Mouse (Mus musculus) ES-E14 (cell line): ENCODE measurements around the gene Dcaf11. TPM values are rescaled to one million over a fixed set of nuclear protein-coding genes. Genes with fewer than 3 reads are reported as not detected.

ENCODE experiments used
- DNase-seq: peaks from one replicate; pipeline ENCODE4 v3.0.0-alpha.2; 2013; ENCODE audit warnings: low read depth, low spot score
- H3K27ac ChIP-seq: 2 replicates; pipeline ENCODE4 v1.5.1; 2012; ENCODE audit warnings: low read depth, mild to moderate bottlenecking, low read length, moderate library complexity, mixed read lengths; ENCODE audit not compliant: poor library complexity, insufficient read depth, severe bottlenecking
- H3K36me3 ChIP-seq: 2 replicates; pipeline ENCODE4 v1.6.1; 2012; ENCODE audit warnings: mild to moderate bottlenecking, low read length, moderate library complexity, mixed read lengths; ENCODE audit not compliant: control insufficient read depth, poor library complexity, insufficient read depth, severe bottlenecking
- H3K4me1 ChIP-seq, 2 experiments: fragments of 150-350 bp in 1 of 2; sonication (generic) in 1 of 2; 2 replicates each; pipeline ENCODE4 v1.6.1; 2012; ENCODE audit warnings: low read length in 2 of 2, mild to moderate bottlenecking in 1 of 2, mixed read lengths in 1 of 2; ENCODE audit not compliant: control insufficient read depth in 2 of 2, insufficient read depth in 2 of 2, poor library complexity in 1 of 2
- H3K4me3 ChIP-seq, 2 experiments: fragments of 150-350 bp in 1 of 2; sonication (generic) in 1 of 2; 2 replicates each; pipeline ENCODE4 v1.5.1; 2012; ENCODE audit warnings: low read length in 2 of 2, low read depth in 1 of 2, mild to moderate bottlenecking in 1 of 2, mixed read lengths in 1 of 2; ENCODE audit not compliant: insufficient read depth in 1 of 2, poor library complexity in 1 of 2, severe bottlenecking in 1 of 2
- H3K9ac ChIP-seq: 2 replicates; pipeline ENCODE4 v1.6.1; 2012; ENCODE audit warnings: low read depth, mild to moderate bottlenecking, low read length, mixed read lengths; ENCODE audit not compliant: poor library complexity, insufficient read depth, severe bottlenecking
- H3K9me3 ChIP-seq: fragments of 150-350 bp; sonication (generic); 2 replicates; pipeline ENCODE4 v1.6.1; 2012; ENCODE audit warnings: low read depth, mild to moderate bottlenecking, low read length; ENCODE audit not compliant: control insufficient read depth, insufficient read depth
- CHD2 ChIP-seq: IDR thresholded peaks from 2 replicates; pipeline ENCODE4 v1.6.1; 2014; ENCODE audit warnings: mild to moderate bottlenecking, low read depth, low read length, inconsistent platforms
- HCFC1 ChIP-seq: IDR thresholded peaks from 2 replicates; pipeline ENCODE4 v1.6.1; 2012; ENCODE audit warnings: low read length, inconsistent platforms, borderline replicate concordance; ENCODE audit not compliant: insufficient read depth
- MAFK ChIP-seq: IDR thresholded peaks from 2 replicates; pipeline ENCODE4 v1.6.1; 2014; ENCODE audit warnings: mild to moderate bottlenecking, low read depth, low read length, inconsistent platforms; ENCODE audit not compliant: insufficient read depth
- ZC3H11A ChIP-seq: IDR thresholded peaks from 2 replicates; pipeline ENCODE4 v1.6.1; 2012; ENCODE audit warnings: low read depth, mild to moderate bottlenecking, inconsistent platforms, low read length, borderline replicate concordance
- ZNF384 ChIP-seq: IDR thresholded peaks from 2 replicates; pipeline ENCODE4 v1.6.1; 2012; ENCODE audit warnings: low read depth, low read length, inconsistent platforms
- in situ Hi-C, 2 experiments: fragments of 600-800 bp; cut with MboI; formaldehyde crosslinking; loops; one replicate each; pipeline ENCODE4 v1.15.1; 2025; ENCODE audit warnings: low sequenced_read_pairs in 2 of 2, inconsistent platforms in 1 of 2; ENCODE audit not compliant: unreplicated experiment in 2 of 2
- total RNA-seq: library from RNA; depleted of rRNA; stranded (reverse); fragments of 300-350 nt; gene quantifications from 2 replicates; pipeline ENCODE4 v1.2.3, GENCODE M21; 2012

Gene Dcaf11
- total RNA-seq, 1 experiment = 17.5 TPM

DNA sequence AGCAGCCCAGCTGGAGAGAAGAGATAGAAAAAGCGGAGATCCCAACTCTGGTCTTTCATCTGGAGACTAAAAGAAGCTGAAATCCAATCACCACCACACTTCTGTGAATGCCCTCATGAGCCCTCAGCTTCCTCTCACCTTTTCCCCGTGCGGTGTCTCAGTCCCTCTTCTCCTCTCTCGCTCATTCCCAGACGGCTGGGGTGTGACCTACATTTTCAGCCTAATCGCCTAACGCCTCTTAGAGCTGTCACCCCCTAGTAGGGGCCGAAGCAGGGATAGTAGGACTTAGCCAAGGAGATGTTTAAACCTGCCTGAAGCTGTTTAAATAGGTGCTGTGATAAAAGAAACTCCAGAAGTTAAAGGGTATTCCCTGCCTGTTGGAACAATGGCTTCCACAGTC lies 35.0 kb upstream of the Dcaf11 start, which contains the start of gene Nrl:
Nrl (minus strand) TSS at position 197 of the 400 bp plus-strand sequence.
- H3K4me1 ChIP-seq = peaks cover 3 to 4% of the 10 kb centered on the region in 2 experiments; a peak in 3 of 4 replicates
- no peak within 1 kb of the TSS for H3K27ac ChIP-seq
- H3K36me3 ChIP-seq = no peaks in the 10 kb centered on the region
- no peak for DNase-seq
- H3K9ac ChIP-seq = no peak within 1 kb of the TSS
- TF ChIP-seq ZNF384 = no peak
- no peak for TF ChIP-seq ZC3H11A
- TF ChIP-seq HCFC1 = no peak
- TF ChIP-seq CHD2 = no peak
- TF ChIP-seq MAFK = no peak
- H3K9me3 ChIP-seq = no peaks in the 10 kb centered on the region
- in situ Hi-C loops = no loop called here
- H3K4me3 ChIP-seq = no peak within 1 kb of the TSS

DNA sequence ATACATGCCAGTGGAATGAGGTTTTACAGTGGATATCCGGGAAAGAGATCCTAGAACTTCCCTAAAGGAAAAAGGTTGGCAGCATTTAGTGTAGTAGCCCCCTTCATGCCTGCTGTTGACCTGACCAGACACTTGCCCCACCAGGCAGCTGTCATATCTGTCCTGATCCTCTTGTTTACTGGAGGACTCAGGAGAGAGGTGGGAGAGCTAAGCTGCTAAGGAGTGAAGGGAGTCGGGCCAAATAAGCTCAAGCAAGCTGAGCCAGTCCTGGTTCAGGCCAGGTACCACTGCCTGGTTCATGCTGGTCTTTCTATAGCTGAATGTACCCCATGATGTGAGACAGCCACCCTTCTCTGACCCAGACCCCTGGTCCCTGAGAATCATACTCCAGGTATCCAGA lies 33.1 kb upstream of the Dcaf11 start:
- no peaks in the 10 kb centered on the region for H3K36me3 ChIP-seq

DNA sequence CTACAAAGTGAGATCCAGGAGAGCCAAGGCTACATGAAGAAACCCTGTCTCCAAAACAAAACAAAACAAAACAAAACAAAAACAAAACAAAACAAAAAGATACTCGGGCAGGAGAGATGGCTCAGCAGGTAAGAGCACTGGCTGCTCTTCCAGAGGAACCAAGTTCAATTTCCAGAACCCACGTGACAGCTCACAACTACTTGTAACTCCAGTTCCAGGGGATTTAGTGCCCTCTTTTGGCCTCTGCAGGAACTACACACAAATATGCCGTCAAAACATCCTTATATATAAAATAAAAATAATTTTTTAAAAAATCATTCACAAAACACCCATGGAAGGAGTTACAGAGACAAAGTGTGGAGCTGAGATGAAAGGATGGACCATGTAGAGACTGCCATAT lies 31.9 kb upstream of the Dcaf11 start:
- Histone ChIP-seq H3K4me1 (no peaks in the 10 kb centered on the region), H3K4me3 (no peak overlapping the region), H3K9ac (no peak overlapping the region), H3K27ac (no peak overlapping the region), H3K9me3 (no peaks in the 10 kb centered on the region), H3K36me3 (no peaks in the 10 kb centered on the region)
- in situ Hi-C loops = no loop called here
- no peak for TF ChIP-seq ZC3H11A
- TF ChIP-seq HCFC1 = no peak
- no peak for TF ChIP-seq ZNF384
- no peak for TF ChIP-seq CHD2
- TF ChIP-seq MAFK = no peak
- peak; percentile 56 for DNase-seq

More for the DNA sequence above, 33.1 kb upstream of the Dcaf11 start:
- no peak overlapping the region for H3K4me3 ChIP-seq
- in situ Hi-C loops = no loop called here
- no peaks in the 10 kb centered on the region for H3K9me3 ChIP-seq
- DNase-seq = no peak
- TF ChIP-seq ZNF384 (no peak), ZC3H11A (no peak), HCFC1 (no peak), CHD2 (no peak), MAFK (no peak)
- H3K9ac ChIP-seq = no peak overlapping the region
- H3K27ac ChIP-seq = no peak overlapping the region
- H3K4me1 ChIP-seq = no peaks in the 10 kb centered on the region

DNA sequence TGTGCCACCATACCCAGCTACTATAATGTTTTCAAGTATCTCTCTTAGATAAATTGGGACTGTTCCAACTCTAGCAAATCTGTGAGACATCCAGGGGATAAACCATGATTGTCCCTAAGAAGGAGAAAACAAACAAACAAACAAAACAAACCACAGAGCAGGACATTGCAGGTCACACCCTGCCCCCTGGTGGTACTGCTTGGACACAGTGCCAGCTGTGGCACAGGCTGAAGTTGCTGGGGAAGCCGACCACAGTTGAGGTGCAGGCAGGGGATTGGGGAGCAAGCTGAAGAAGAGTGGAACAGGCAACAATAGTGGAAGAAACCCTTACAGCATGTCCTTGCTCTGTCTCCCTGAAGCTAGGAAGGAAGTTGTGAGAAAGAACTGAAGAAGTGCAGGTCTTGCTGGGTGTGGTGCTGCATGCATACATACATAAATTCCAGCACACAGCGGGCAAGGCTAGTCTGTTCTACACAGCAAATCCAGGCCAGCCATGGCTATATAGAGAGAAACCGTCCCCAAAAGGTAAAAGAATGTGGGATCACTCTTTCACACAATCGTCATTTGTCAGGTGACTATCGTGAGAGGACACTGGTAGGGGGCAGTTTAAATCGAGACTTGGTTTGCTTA lies 23.6 kb upstream of the Dcaf11 start:
- no peak for DNase-seq
- peaks cover 7 to 16% of the 10 kb centered on the region in 2 experiments; a peak in 3 of 4 replicates for H3K4me1 ChIP-seq
- TF ChIP-seq HCFC1 = no peak
- 0 out of 2 replicates have a peak overlapping the region, but pooled peaks have one; percentile 1 for H3K9ac ChIP-seq
- H3K4me3 ChIP-seq = no peak overlapping the region
- no peaks in the 10 kb centered on the region for H3K36me3 ChIP-seq
- no peak overlapping the region for H3K27ac ChIP-seq
- in situ Hi-C loops = no loop called here
- no peaks in the 10 kb centered on the region for H3K9me3 ChIP-seq
